Mouse (Mus musculus) liver, embryonic 14.5 days (tissue): ENCODE data around the gene Kif5c. TPM values are rescaled to one million over a fixed set of nuclear protein-coding genes. Genes with fewer than 3 reads are reported as not detected.

Experiments used
- ATAC-seq: fragments of 200-750 bp; cut with Nextera tagmentation; 2 replicates; pipeline ENCODE4 v1.8.0; 2017; ENCODE audit warnings: moderate number of reproducible peaks, mild to moderate bottlenecking, moderate library complexity; ENCODE audit not compliant: insufficient read depth
- DNase-seq, 3 experiments: peaks; one replicate each; pipeline ENCODE4 v3.0.0-alpha.2; 2012 to 2013; ENCODE audit warnings: low read depth in 3 of 3, low spot score in 3 of 3
- H3K27ac ChIP-seq: fragments of 300-500 bp; sonication (generic); 2 replicates; pipeline ENCODE4 v1.5.1; 2014; ENCODE audit warnings: moderate library complexity, mild to moderate bottlenecking, control low read depth, inconsistent platforms
- H3K27me3 ChIP-seq: fragments of 300-500 bp; sonication (generic); 2 replicates; pipeline ENCODE4 v1.6.1; 2014; ENCODE audit warnings: mild to moderate bottlenecking, low read length, moderate library complexity; ENCODE audit not compliant: control insufficient read depth, insufficient read depth
- H3K36me3 ChIP-seq: fragments of 300-500 bp; sonication (generic); replicated peaks from 2 replicates; pipeline ENCODE4 v1.6.1; 2014; ENCODE audit warnings: low read depth; ENCODE audit not compliant: control insufficient read depth, insufficient read depth
- H3K4me1 ChIP-seq, 2 experiments: fragments of 200-500 bp in 1 of 2; fragments of 300-500 bp in 1 of 2; sonication (generic) in 1 of 2; replicated peaks; 2 replicates each; pipeline ENCODE4 v1.6.1; 2012 to 2014; ENCODE audit warnings: antibody characterized with exemption in 1 of 2, inconsistent platforms in 1 of 2, low read length in 1 of 2; ENCODE audit not compliant: control insufficient read depth in 2 of 2, insufficient read depth in 2 of 2
- H3K4me2 ChIP-seq: fragments of 300-500 bp; sonication (generic); 2 replicates; pipeline ENCODE4 v1.6.1; 2014; ENCODE audit warnings: low read depth, mild to moderate bottlenecking, control low read depth, moderate library complexity
- H3K4me3 ChIP-seq, 2 experiments: fragments of 200-500 bp in 1 of 2; fragments of 300-500 bp in 1 of 2; sonication (generic) in 1 of 2; 2 replicates each; pipeline ENCODE4 v1.5.1; 2012 to 2014; ENCODE audit warnings: low read depth in 2 of 2, low read length in 2 of 2, mild to moderate bottlenecking in 2 of 2, control low read depth in 1 of 2, inconsistent platforms in 1 of 2, moderate library complexity in 1 of 2; ENCODE audit not compliant: insufficient read depth in 1 of 2
- H3K9ac ChIP-seq: fragments of 300-500 bp; sonication (generic); replicated peaks from 2 replicates; pipeline ENCODE4 v1.6.1; 2014; ENCODE audit warnings: mild to moderate bottlenecking, control low read depth, moderate library complexity
- H3K9me3 ChIP-seq: fragments of 300-500 bp; sonication (generic); 2 replicates; pipeline ENCODE4 v1.6.1; 2016; ENCODE audit warnings: low read length, mixed read lengths; ENCODE audit not compliant: control insufficient read depth
- CTCF ChIP-seq: IDR thresholded peaks from 2 replicates; pipeline ENCODE4 v1.5.1; 2016; ENCODE audit warnings: antibody characterized with exemption, low read depth, control low read depth
- EP300 ChIP-seq: IDR thresholded peaks from 2 replicates; pipeline ENCODE4 v1.6.1; 2016; ENCODE audit warnings: antibody characterized with exemption, low read depth
- WGBS: fragments of 180-500 bp; shearing (Covaris S2); extraction: QIAGEN DNeasy Blood & Tissue Kit; methylation state at CpG from one replicate; pipeline ENCODE4 v1.1.7; 2014; ENCODE audit not compliant: insufficient replicate concordance; 5-methylcytosine and 5-hydroxymethylcytosine counted together
- polyA plus RNA-seq, 2 experiments: library from polyadenylated mRNA; depleted of rRNA in 1 of 2; stranded (reverse) in 1 of 2; unstranded in 1 of 2; fragments of >200 nt; fragmentation: Nextera tagmentation in 1 of 2; extraction: Ambion mirVana in 1 of 2; gene quantifications; 2 replicates each; pipeline versions ENCODE4 v1.2.1 to v1.2.3; 2012 to 2014

The Kif5c gene
- polyA plus RNA-seq, 2 experiments: 0.10 to 0.17 TPM

- Histone ChIP-seq H3K4me3 (no peak overlapping the region), H3K4me1 (no peaks in the 10 kb centered on the region), H3K4me2 (no peak overlapping the region), H3K27me3 (no peaks in the 10 kb centered on the region), H3K36me3 (no peaks in the 10 kb centered on the region), H3K9ac (no peak overlapping the region), H3K27ac (no peak overlapping the region), H3K9me3 (no peaks in the 10 kb centered on the region)
- DNase-seq: no peak
- WGBS: 54% methylated on average over 3 of the region's 3 CpGs
- no peak for TF ChIP-seq CTCF
- TF ChIP-seq EP300: no peak
- ATAC-seq: no peak
Measured at GRCm38 (mm10) chr2:49753062-49753461, 134.0 kb downstream of the Kif5c start.

GRCm38 (mm10) chr2:49755054-49755453 lies 136.0 kb downstream of the Kif5c start:
- no peak for ATAC-seq
- WGBS: 42% methylated on average over 2 of the region's 2 CpGs
- no peaks in the 10 kb centered on the region for H3K27me3 ChIP-seq

GRCm38 (mm10) chr2:49757616-49758015 lies 138.5 kb downstream of the Kif5c start:
- 70% methylated on average over 7 of the region's 7 CpGs for WGBS
- TF ChIP-seq CTCF: no peak
- no peak for TF ChIP-seq EP300
- no peaks in the 10 kb centered on the region for H3K9me3 ChIP-seq
- no peak overlapping the region for H3K9ac ChIP-seq
- H3K4me1 ChIP-seq: no peaks in the 10 kb centered on the region
- no peaks in the 10 kb centered on the region for H3K27me3 ChIP-seq
- DNase-seq (no peak), ATAC-seq (no peak)
- H3K4me3 ChIP-seq: no peak overlapping the region
- H3K4me2 ChIP-seq: no peak overlapping the region
- H3K36me3 ChIP-seq: no peaks in the 10 kb centered on the region
- H3K27ac ChIP-seq: no peak overlapping the region

More at GRCm38 (mm10) chr2:49755054-49755453, 136.0 kb downstream of the Kif5c start:
- Histone ChIP-seq H3K36me3 (no peaks in the 10 kb centered on the region), H3K27ac (no peak overlapping the region), H3K4me3 (no peak overlapping the region), H3K9ac (no peak overlapping the region), H3K4me2 (no peak overlapping the region), H3K9me3 (no peaks in the 10 kb centered on the region), H3K4me1 (no peaks in the 10 kb centered on the region)
- TF ChIP-seq CTCF (no peak), EP300 (no peak)
- DNase-seq: no peak

- TF ChIP-seq CTCF (peak; percentile 79), EP300 (no peak)
- H3K9me3 ChIP-seq: no peaks in the 10 kb centered on the region
- peak; percentile 53 to 67 (median 55) for DNase-seq
- H3K4me3 ChIP-seq: no peak overlapping the region
- no peak overlapping the region for H3K9ac ChIP-seq
- H3K27ac ChIP-seq: no peak overlapping the region
- H3K36me3 ChIP-seq: no peaks in the 10 kb centered on the region
- no peak overlapping the region for H3K4me2 ChIP-seq
- WGBS: 46% methylated on average over 7 of the region's 7 CpGs
- peaks cover 0 to 4% of the 10 kb centered on the region in 2 experiments; a peak in 1 of 4 replicates for H3K4me1 ChIP-seq
- ATAC-seq: peak; percentile 48
- no peaks in the 10 kb centered on the region for H3K27me3 ChIP-seq
Measured at GRCm38 (mm10) chr2:49764331-49764946, 145.3 kb downstream of the Kif5c start.

- 68% methylated on average over 2 of the region's 2 CpGs for WGBS
- ATAC-seq (no peak), DNase-seq (no peak)
- no peak overlapping the region for H3K9ac ChIP-seq
- no peak overlapping the region for H3K27ac ChIP-seq
- peaks cover 13 to 27% of the 10 kb centered on the region in 2 experiments for H3K4me1 ChIP-seq
- no peaks in the 10 kb centered on the region for H3K9me3 ChIP-seq
- TF ChIP-seq CTCF: no peak
- TF ChIP-seq EP300: no peak
- no peaks in the 10 kb centered on the region for H3K27me3 ChIP-seq
- H3K4me3 ChIP-seq: no peak overlapping the region
- H3K4me2 ChIP-seq: no peak overlapping the region
- H3K36me3 ChIP-seq: no peaks in the 10 kb centered on the region
Measured at GRCm38 (mm10) chr2:49768916-49769315, 149.8 kb downstream of the Kif5c start.
